Mouse (Mus musculus) ES-E14 (cell line): Measurements from ENCODE around the gene Ankrd50. TPM values are rescaled to one million over a fixed set of nuclear protein-coding genes. Genes with fewer than 3 reads are reported as not detected.

Experiments
- DNase-seq: peaks from one replicate; pipeline ENCODE4 v3.0.0-alpha.2; 2013; ENCODE audit warnings: low read depth, low spot score
- H3K27ac ChIP-seq: 2 replicates; pipeline ENCODE4 v1.5.1; 2012; ENCODE audit warnings: low read depth, mild to moderate bottlenecking, low read length, moderate library complexity, mixed read lengths; ENCODE audit not compliant: poor library complexity, insufficient read depth, severe bottlenecking
- H3K36me3 ChIP-seq: 2 replicates; pipeline ENCODE4 v1.6.1; 2012; ENCODE audit warnings: mild to moderate bottlenecking, low read length, moderate library complexity, mixed read lengths; ENCODE audit not compliant: control insufficient read depth, poor library complexity, insufficient read depth, severe bottlenecking
- H3K4me1 ChIP-seq, 2 experiments: fragments of 150-350 bp in 1 of 2; sonication (generic) in 1 of 2; 2 replicates each; pipeline ENCODE4 v1.6.1; 2012; ENCODE audit warnings: low read length in 2 of 2, mild to moderate bottlenecking in 1 of 2, mixed read lengths in 1 of 2; ENCODE audit not compliant: control insufficient read depth in 2 of 2, insufficient read depth in 2 of 2, poor library complexity in 1 of 2
- H3K4me3 ChIP-seq, 2 experiments: fragments of 150-350 bp in 1 of 2; sonication (generic) in 1 of 2; 2 replicates each; pipeline ENCODE4 v1.5.1; 2012; ENCODE audit warnings: low read length in 2 of 2, low read depth in 1 of 2, mild to moderate bottlenecking in 1 of 2, mixed read lengths in 1 of 2; ENCODE audit not compliant: insufficient read depth in 1 of 2, poor library complexity in 1 of 2, severe bottlenecking in 1 of 2
- H3K9ac ChIP-seq: 2 replicates; pipeline ENCODE4 v1.6.1; 2012; ENCODE audit warnings: low read depth, mild to moderate bottlenecking, low read length, mixed read lengths; ENCODE audit not compliant: poor library complexity, insufficient read depth, severe bottlenecking
- H3K9me3 ChIP-seq: fragments of 150-350 bp; sonication (generic); 2 replicates; pipeline ENCODE4 v1.6.1; 2012; ENCODE audit warnings: low read depth, mild to moderate bottlenecking, low read length; ENCODE audit not compliant: control insufficient read depth, insufficient read depth
- CHD2 ChIP-seq: IDR thresholded peaks from 2 replicates; pipeline ENCODE4 v1.6.1; 2014; ENCODE audit warnings: mild to moderate bottlenecking, low read depth, low read length, inconsistent platforms
- HCFC1 ChIP-seq: IDR thresholded peaks from 2 replicates; pipeline ENCODE4 v1.6.1; 2012; ENCODE audit warnings: low read length, inconsistent platforms, borderline replicate concordance; ENCODE audit not compliant: insufficient read depth
- MAFK ChIP-seq: IDR thresholded peaks from 2 replicates; pipeline ENCODE4 v1.6.1; 2014; ENCODE audit warnings: mild to moderate bottlenecking, low read depth, low read length, inconsistent platforms; ENCODE audit not compliant: insufficient read depth
- ZC3H11A ChIP-seq: IDR thresholded peaks from 2 replicates; pipeline ENCODE4 v1.6.1; 2012; ENCODE audit warnings: low read depth, mild to moderate bottlenecking, inconsistent platforms, low read length, borderline replicate concordance
- ZNF384 ChIP-seq: IDR thresholded peaks from 2 replicates; pipeline ENCODE4 v1.6.1; 2012; ENCODE audit warnings: low read depth, low read length, inconsistent platforms
- in situ Hi-C, 2 experiments: fragments of 600-800 bp; cut with MboI; formaldehyde crosslinking; loops; one replicate each; pipeline ENCODE4 v1.15.1; 2025; ENCODE audit warnings: low sequenced_read_pairs in 2 of 2, inconsistent platforms in 1 of 2; ENCODE audit not compliant: unreplicated experiment in 2 of 2
- total RNA-seq: library from RNA; depleted of rRNA; stranded (reverse); fragments of 300-350 nt; gene quantifications from 2 replicates; pipeline ENCODE4 v1.2.3, GENCODE M21; 2012

Ankrd50 gene
- total RNA-seq, 1 experiment: 27.0 TPM

GRCm38 (mm10) chr3:38452199-38452598, 32.4 kb downstream of the Ankrd50 start:
- peaks cover 25% of the 10 kb centered on the region; the same call in 1 of the 2 replicates for H3K36me3 ChIP-seq
- H3K9ac ChIP-seq: no peak overlapping the region
- no peak overlapping the region for H3K27ac ChIP-seq
- TF ChIP-seq ZC3H11A (no peak), CHD2 (no peak), HCFC1 (no peak), ZNF384 (no peak), MAFK (no peak)
- no peak for DNase-seq
- 0 out of 4 replicates have a peak, but pooled peaks cover 0 to 3% of the 10 kb centered on the region in 2 experiments for H3K4me1 ChIP-seq
- no peak overlapping the region for H3K4me3 ChIP-seq
- in situ Hi-C loops: no loop called here
- no peaks in the 10 kb centered on the region for H3K9me3 ChIP-seq

- Histone ChIP-seq H3K27ac (no peak overlapping the region), H3K9ac (no peak overlapping the region), H3K36me3 (0 out of 2 replicates have a peak, but pooled peaks cover 1% of the 10 kb centered on the region), H3K4me3 (no peak overlapping the region), H3K4me1 (no peaks in the 10 kb centered on the region), H3K9me3 (no peaks in the 10 kb centered on the region)
- in situ Hi-C loops: no loop called here
- DNase-seq: no peak
- TF ChIP-seq HCFC1 (no peak), ZNF384 (no peak), CHD2 (no peak), MAFK (no peak), ZC3H11A (no peak)
These were observed 38.1 kb downstream of the Ankrd50 start for GRCm38 (mm10) chr3:38446586-38446985.

GRCm38 (mm10) chr3:38443875-38444274, 40.8 kb downstream of the Ankrd50 start:
- Histone ChIP-seq H3K27ac (no peak overlapping the region), H3K9ac (no peak overlapping the region), H3K36me3 (no peaks in the 10 kb centered on the region), H3K4me3 (no peak overlapping the region), H3K9me3 (no peaks in the 10 kb centered on the region), H3K4me1 (no peaks in the 10 kb centered on the region)
- DNase-seq: no peak
- TF ChIP-seq ZNF384: no peak
- TF ChIP-seq CHD2: no peak
- no peak for TF ChIP-seq HCFC1
- in situ Hi-C loops: no loop called here

GRCm38 (mm10) chr3:38440564-38440991, 44.1 kb downstream of the Ankrd50 start:
- Histone ChIP-seq H3K4me1 (no peaks in the 10 kb centered on the region), H3K9ac (no peak overlapping the region), H3K36me3 (no peaks in the 10 kb centered on the region), H3K4me3 (no peak overlapping the region), H3K9me3 (no peaks in the 10 kb centered on the region), H3K27ac (no peak overlapping the region)
- in situ Hi-C loops: no loop called here
- TF ChIP-seq HCFC1: no peak
- TF ChIP-seq CHD2: no peak
- TF ChIP-seq ZC3H11A: no peak
- TF ChIP-seq ZNF384: no peak
- TF ChIP-seq MAFK: no peak
- DNase-seq: no peak

- TF ChIP-seq HCFC1: no peak
- no peak for TF ChIP-seq MAFK
- no peak for TF ChIP-seq CHD2
- TF ChIP-seq ZC3H11A: no peak
- TF ChIP-seq ZNF384: no peak
- Histone ChIP-seq H3K36me3 (no peaks in the 10 kb centered on the region), H3K9me3 (no peaks in the 10 kb centered on the region), H3K9ac (no peak overlapping the region), H3K27ac (no peak overlapping the region), H3K4me1 (no peaks in the 10 kb centered on the region), H3K4me3 (no peak overlapping the region)
- in situ Hi-C loops: no loop called here
- DNase-seq: no peak
These were observed 48.0 kb downstream of the Ankrd50 start for GRCm38 (mm10) chr3:38436596-38436995.
